Mouse (Mus musculus) neural tube, embryonic 11.5 days (tissue): ENCODE data around the gene Akap7. TPM values are rescaled to one million over a fixed set of nuclear protein-coding genes. Genes with fewer than 3 reads are reported as not detected.
A peak's percentile ranks its signal among the peaks of the same experiment; 100 is the strongest.

Experiments used
- ATAC-seq: fragments of 200-750 bp; cut with Nextera tagmentation; 2 replicates; pipeline ENCODE4 v1.8.0; 2017; ENCODE audit warnings: moderate number of reproducible peaks, mild to moderate bottlenecking, moderate TSS enrichment, moderate library complexity; ENCODE audit not compliant: insufficient read depth, low FRiP score, low TSS enrichment
- DNase-seq: peaks from one replicate; pipeline ENCODE4 v3.0.0-alpha.2; 2015; ENCODE audit warnings: low spot score
- H3K27ac ChIP-seq: fragments of 300-500 bp; sonication (generic); 2 replicates; pipeline ENCODE4 v1.5.1; 2014; ENCODE audit warnings: low read depth, mild to moderate bottlenecking, low read length
- H3K27me3 ChIP-seq: fragments of 300-500 bp; sonication (generic); 2 replicates; pipeline ENCODE4 v1.6.1; 2014; ENCODE audit warnings: mild to moderate bottlenecking, low read length, mixed read lengths; ENCODE audit not compliant: control insufficient read depth, insufficient read depth
- H3K36me3 ChIP-seq: fragments of 300-500 bp; sonication (generic); 2 replicates; pipeline ENCODE4 v1.6.1; 2014; ENCODE audit warnings: mild to moderate bottlenecking, low read length, moderate library complexity, mixed read lengths; ENCODE audit not compliant: control insufficient read depth, insufficient read depth
- H3K4me1 ChIP-seq: fragments of 300-500 bp; sonication (generic); 2 replicates; pipeline ENCODE4 v1.6.1; 2014; ENCODE audit warnings: low read length, mixed read lengths; ENCODE audit not compliant: control insufficient read depth, insufficient read depth
- H3K4me2 ChIP-seq: fragments of 300-500 bp; sonication (generic); 2 replicates; pipeline ENCODE4 v1.6.1; 2014; ENCODE audit warnings: low read depth, mild to moderate bottlenecking, moderate library complexity
- H3K4me3 ChIP-seq: fragments of 300-500 bp; sonication (generic); 2 replicates; pipeline ENCODE4 v1.5.1; 2014; ENCODE audit warnings: low read depth, low read length
- H3K9ac ChIP-seq: fragments of 300-500 bp; sonication (generic); 2 replicates; pipeline ENCODE4 v1.6.1; 2014; ENCODE audit warnings: mild to moderate bottlenecking, low read length
- H3K9me3 ChIP-seq: fragments of 300-500 bp; sonication (generic); 2 replicates; pipeline ENCODE4 v1.6.1; 2016; ENCODE audit warnings: low read length; ENCODE audit not compliant: control insufficient read depth
- WGBS: fragments of 180-500 bp; shearing (Covaris S2); extraction: QIAGEN DNeasy Blood & Tissue Kit; methylation state at CpG from one replicate; pipeline ENCODE4 v1.1.7; 2014; 5-methylcytosine and 5-hydroxymethylcytosine counted together
- polyA plus RNA-seq: library from polyadenylated mRNA; unstranded; fragments of >200 nt; fragmentation: Nextera tagmentation; extraction: Ambion mirVana; gene quantifications from 2 replicates; pipeline ENCODE4 v1.2.1, GENCODE M21; 2014

Gene Akap7
- polyA plus RNA-seq, 1 experiment from 2014 or later: 24.0 TPM

- Histone ChIP-seq H3K27me3 (no peaks in the 10 kb centered on the region), H3K36me3 (no peaks in the 10 kb centered on the region), H3K4me1 (no peaks in the 10 kb centered on the region), H3K27ac (no peak overlapping the region), H3K4me3 (no peak overlapping the region), H3K4me2 (no peak overlapping the region), H3K9ac (no peak overlapping the region), H3K9me3 (no peaks in the 10 kb centered on the region)
- DNase-seq: no peak
- ATAC-seq: no peak
- WGBS: 89% methylated on average over 4 of the region's 4 CpGs
Measured at GRCm38 (mm10) chr10:25325690-25326089, 18.0 kb upstream of the Akap7 start.

- no peak overlapping the region for H3K9ac ChIP-seq
- ATAC-seq: no peak
- no peak overlapping the region for H3K4me3 ChIP-seq
- no peaks in the 10 kb centered on the region for H3K4me1 ChIP-seq
- WGBS: 89% methylated on average over 4 of the region's 4 CpGs
- no peak overlapping the region for H3K27ac ChIP-seq
- no peaks in the 10 kb centered on the region for H3K27me3 ChIP-seq
- H3K4me2 ChIP-seq: no peak overlapping the region
- H3K36me3 ChIP-seq: no peaks in the 10 kb centered on the region
- no peaks in the 10 kb centered on the region for H3K9me3 ChIP-seq
- DNase-seq: no peak
Measured at GRCm38 (mm10) chr10:25321198-25321597, 13.5 kb upstream of the Akap7 start.

GRCm38 (mm10) chr10:25319531-25319930 lies 11.9 kb upstream of the Akap7 start:
- ATAC-seq (no peak), DNase-seq (no peak)
- Histone ChIP-seq H3K4me3 (no peak overlapping the region), H3K4me2 (no peak overlapping the region), H3K36me3 (no peaks in the 10 kb centered on the region), H3K27me3 (no peaks in the 10 kb centered on the region), H3K9ac (no peak overlapping the region), H3K27ac (no peak overlapping the region), H3K9me3 (no peaks in the 10 kb centered on the region), H3K4me1 (no peaks in the 10 kb centered on the region)

- H3K27ac ChIP-seq: no peak overlapping the region
- H3K4me2 ChIP-seq: no peak overlapping the region
- no peaks in the 10 kb centered on the region for H3K9me3 ChIP-seq
- H3K36me3 ChIP-seq: no peaks in the 10 kb centered on the region
- WGBS: 85% methylated on average over 5 of the region's 5 CpGs
- no peak overlapping the region for H3K4me3 ChIP-seq
- H3K4me1 ChIP-seq: no peaks in the 10 kb centered on the region
- H3K9ac ChIP-seq: no peak overlapping the region
- no peak for ATAC-seq
- no peak for DNase-seq
- no peaks in the 10 kb centered on the region for H3K27me3 ChIP-seq
Measured at GRCm38 (mm10) chr10:25318405-25318804, 10.7 kb upstream of the Akap7 start.

GRCm38 (mm10) chr10:25317665-25318064 lies 10.0 kb upstream of the Akap7 start:
- Histone ChIP-seq H3K36me3 (no peaks in the 10 kb centered on the region), H3K4me1 (no peaks in the 10 kb centered on the region), H3K9me3 (no peaks in the 10 kb centered on the region), H3K9ac (no peak overlapping the region), H3K27me3 (no peaks in the 10 kb centered on the region), H3K4me3 (no peak overlapping the region), H3K4me2 (no peak overlapping the region), H3K27ac (no peak overlapping the region)
- ATAC-seq (no peak), DNase-seq (no peak)

GRCm38 (mm10) chr10:25313856-25314584 lies 6.3 kb upstream of the Akap7 start:
- Histone ChIP-seq H3K4me2 (no peak overlapping the region; the same call in 1 of the 2 replicates), H3K27ac (no peak overlapping the region), H3K9me3 (no peaks in the 10 kb centered on the region), H3K9ac (no peak overlapping the region), H3K36me3 (no peaks in the 10 kb centered on the region), H3K4me1 (no peaks in the 10 kb centered on the region), H3K4me3 (no peak overlapping the region), H3K27me3 (no peaks in the 10 kb centered on the region)
- DNase-seq (peak; percentile 16), ATAC-seq (no peak)
- WGBS: 6% methylated on average over 17 of the region's 17 CpGs

- 65% methylated on average over 9 of the region's 9 CpGs for WGBS
- ATAC-seq (no peak), DNase-seq (no peak)
- no peaks in the 10 kb centered on the region for H3K36me3 ChIP-seq
- no peaks in the 10 kb centered on the region for H3K27me3 ChIP-seq
- no peak overlapping the region for H3K9ac ChIP-seq
- no peak overlapping the region for H3K4me2 ChIP-seq
- H3K27ac ChIP-seq: no peak overlapping the region
- H3K9me3 ChIP-seq: no peaks in the 10 kb centered on the region
- no peak overlapping the region for H3K4me3 ChIP-seq
- H3K4me1 ChIP-seq: no peaks in the 10 kb centered on the region
Measured at GRCm38 (mm10) chr10:25311554-25312212, 4.0 kb upstream of the Akap7 start.

- H3K9me3 ChIP-seq: no peaks in the 10 kb centered on the region
- H3K27me3 ChIP-seq: no peaks in the 10 kb centered on the region
- WGBS: 83% methylated on average over 4 of the region's 4 CpGs
- ATAC-seq: no peak
- H3K36me3 ChIP-seq: no peaks in the 10 kb centered on the region
- no peak overlapping the region for H3K4me3 ChIP-seq
- no peak for DNase-seq
- no peaks in the 10 kb centered on the region for H3K4me1 ChIP-seq
- no peak overlapping the region for H3K27ac ChIP-seq
- no peak overlapping the region for H3K4me2 ChIP-seq
- H3K9ac ChIP-seq: no peak overlapping the region
Measured at GRCm38 (mm10) chr10:25310736-25311135, 3.1 kb upstream of the Akap7 start.

- no peaks in the 10 kb centered on the region for H3K9me3 ChIP-seq
- no peak overlapping the region for H3K4me2 ChIP-seq
- 84% methylated on average over 5 of the region's 5 CpGs for WGBS
- H3K27me3 ChIP-seq: no peaks in the 10 kb centered on the region
- H3K36me3 ChIP-seq: no peaks in the 10 kb centered on the region
- H3K4me3 ChIP-seq: no peak overlapping the region
- ATAC-seq (no peak), DNase-seq (no peak)
- no peaks in the 10 kb centered on the region for H3K4me1 ChIP-seq
- H3K9ac ChIP-seq: no peak overlapping the region
- H3K27ac ChIP-seq: no peak overlapping the region
Measured at GRCm38 (mm10) chr10:25309996-25310395, 2.3 kb upstream of the Akap7 start.
